Mouse (Mus musculus): ENCODE data around the gene Abcg4.

- TF ChIP-seq CTCF (IDR thresholded peaks at IDR 0.05; ENCODE audit: insufficient read depth, low read length) (no peak), POLR2A (IDR thresholded peaks at IDR 0.05; ENCODE audit: borderline replicate concordance, extremely low read depth, low read depth, low read length) (no peak)
These were observed 18.8 kb upstream of the Abcg4 start for GRCm38 (mm10) chr9:44307248-44307647.
